Mouse (Mus musculus) brain, embryonic 14.5 days (tissue): ENCODE data around the gene Erg. TPM values are rescaled to one million over a fixed set of nuclear protein-coding genes. Genes with fewer than 3 reads are reported as not detected.

Experiments
- DNase-seq: peaks from one replicate; pipeline ENCODE4 v3.0.0-alpha.2; 2011; ENCODE audit warnings: low read depth
- CTCF ChIP-seq: fragments of 200-500 bp; IDR thresholded peaks from 2 replicates; pipeline ENCODE4 v1.5.1; 2012; ENCODE audit warnings: inconsistent platforms, mild to moderate bottlenecking, moderate library complexity, borderline replicate concordance; ENCODE audit not compliant: insufficient read depth, insufficient read length; ENCODE audit errors: extremely low read depth
- POLR2A ChIP-seq: fragments of 200-500 bp; IDR thresholded peaks from 2 replicates; pipeline ENCODE4 v1.6.1; 2012; ENCODE audit warnings: mild to moderate bottlenecking, inconsistent platforms, borderline replicate concordance; ENCODE audit not compliant: poor library complexity, insufficient read depth, insufficient read length, severe bottlenecking; ENCODE audit errors: extremely low read depth
- polyA plus RNA-seq: library from polyadenylated mRNA; depleted of rRNA; stranded (reverse); fragments of >200 nt; gene quantifications from 2 replicates; pipeline ENCODE4 v1.2.3, GENCODE M21; 2012; rRNA removed

The Erg gene
- polyA plus RNA-seq: 3.9 and 7.6 TPM in 2 replicates

DNA sequence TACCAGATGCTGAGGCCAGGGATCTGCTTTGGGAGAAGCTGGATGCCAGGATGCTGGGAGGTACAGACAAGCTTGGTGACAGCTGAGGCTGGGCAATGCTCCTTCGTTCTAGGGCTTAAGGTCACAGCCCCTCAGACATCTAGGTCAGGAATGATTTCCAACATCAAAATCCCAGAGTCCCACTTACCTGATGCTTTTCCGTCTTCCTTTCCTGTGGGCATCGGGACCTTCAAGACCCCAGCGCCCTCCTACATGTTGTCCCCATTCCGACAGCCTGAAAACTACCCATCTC is at the start of gene Erg:
Erg (minus strand) TSS at position 283 of the 292 bp plus-strand sequence.
- DNase-seq: peak; percentile 28
- TF ChIP-seq CTCF: no peak
- no peak for TF ChIP-seq POLR2A

DNA sequence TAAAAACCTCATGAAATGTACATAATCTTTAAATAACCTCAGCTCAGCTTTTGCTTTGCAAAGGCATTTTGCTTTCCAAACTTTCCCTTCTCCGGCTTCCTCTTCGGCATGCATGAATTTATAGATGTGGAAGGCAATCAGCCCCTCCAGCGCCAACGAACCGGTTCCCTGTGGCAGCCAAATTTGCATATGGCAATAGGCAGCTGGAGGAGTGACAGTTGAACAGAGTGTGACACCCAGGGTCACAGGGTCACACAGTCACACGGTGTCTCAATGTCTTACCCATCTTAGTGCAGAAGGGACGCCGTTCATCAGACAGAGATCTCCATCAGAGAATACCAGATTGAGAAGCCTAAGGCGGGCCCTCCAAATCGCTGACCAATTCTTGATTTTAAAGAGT is 45.4 kb upstream of the Erg start:
- no peak for TF ChIP-seq CTCF
- TF ChIP-seq POLR2A: no peak
- DNase-seq: no peak

GRCm38 (mm10) chr16:95623876-95624770 is 37.7 kb upstream of the Erg start:
- TF ChIP-seq POLR2A (no peak), CTCF (no peak)
- DNase-seq: no peak

DNA sequence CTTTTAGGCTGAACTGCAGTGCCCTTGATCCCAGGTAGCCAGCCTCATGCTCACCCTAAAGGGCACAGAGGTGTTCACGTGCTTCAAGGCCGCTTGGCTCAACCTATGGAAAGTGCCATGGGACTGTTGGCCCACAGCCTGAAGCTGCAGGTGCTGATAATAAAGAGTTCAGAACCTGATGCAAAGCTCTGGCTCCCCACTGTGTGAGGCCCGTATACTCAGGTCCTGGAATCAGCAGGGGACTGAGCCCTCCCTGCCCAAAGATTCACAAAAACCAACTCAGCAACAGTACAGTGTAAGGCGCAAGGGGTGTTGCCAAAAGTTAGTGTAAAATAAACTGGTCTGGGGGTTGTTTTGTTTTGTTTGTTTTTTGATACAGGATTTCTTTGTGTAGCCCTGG is 36.7 kb upstream of the Erg start:
- TF ChIP-seq POLR2A (no peak), CTCF (no peak)
- no peak for DNase-seq

DNA sequence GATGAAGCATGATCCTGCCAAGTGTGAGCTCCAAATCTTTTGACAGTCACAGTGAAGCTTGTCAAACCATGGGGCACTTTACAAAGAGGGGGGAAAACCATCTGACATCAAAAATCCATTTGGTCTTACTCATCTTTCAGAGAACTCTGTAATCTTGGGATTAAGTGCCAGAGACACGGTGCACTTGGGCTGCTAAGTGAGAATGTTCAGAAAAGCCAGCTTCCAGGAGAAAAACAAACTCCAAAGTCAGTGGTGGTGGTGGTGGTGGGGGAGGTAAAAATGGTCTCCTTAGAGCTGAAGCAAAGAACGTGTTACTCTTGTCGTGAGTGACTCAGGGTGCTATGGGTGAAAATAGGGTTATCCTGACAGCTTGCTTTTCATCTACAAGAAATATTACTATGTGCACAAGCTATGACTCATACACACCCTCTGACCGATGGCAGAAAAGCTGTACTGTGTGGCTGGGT is 33.5 kb upstream of the Erg start:
- TF ChIP-seq POLR2A (no peak), CTCF (no peak)
- no peak for DNase-seq

DNA sequence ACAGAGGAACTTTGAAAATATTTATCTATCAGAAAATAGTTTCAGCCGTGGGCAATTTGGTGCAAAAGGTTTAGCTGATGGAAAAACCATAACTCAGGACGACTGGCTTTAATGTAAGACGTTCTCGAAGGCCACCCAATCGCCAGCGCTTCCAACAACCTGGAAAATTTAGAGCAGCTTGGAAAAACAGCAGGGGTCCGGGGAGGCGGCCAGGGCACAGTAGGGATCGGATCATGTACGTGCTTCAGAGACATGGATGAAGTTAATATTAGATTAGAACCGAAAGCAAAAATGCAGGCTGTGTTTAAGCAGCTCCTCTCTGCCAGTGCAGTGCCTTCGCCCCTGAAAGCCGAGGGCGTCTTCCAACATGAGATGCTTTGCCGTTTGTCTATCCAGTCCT is 31.8 kb upstream of the Erg start:
- TF ChIP-seq CTCF (no peak), POLR2A (no peak)
- no peak for DNase-seq

DNA sequence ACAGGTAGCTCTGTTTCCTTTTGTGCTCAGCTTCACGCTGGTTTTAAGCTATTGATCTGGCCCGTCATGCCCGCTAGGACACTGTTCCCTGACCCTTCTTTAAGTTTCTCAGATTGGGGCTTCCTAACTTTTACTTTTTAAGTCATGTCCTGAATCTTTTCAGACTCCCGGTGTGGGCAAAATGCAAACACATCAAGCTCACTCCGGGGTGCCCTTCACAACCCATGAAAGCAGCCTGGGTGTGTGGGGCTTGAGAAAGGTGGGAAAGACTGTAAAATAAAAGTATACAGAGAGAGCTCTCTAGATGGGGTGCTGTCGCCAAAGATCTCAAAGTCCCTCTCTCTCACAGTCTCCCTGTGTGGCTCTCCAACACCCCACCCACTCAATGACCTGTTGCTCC is 31.3 kb upstream of the Erg start:
- TF ChIP-seq CTCF (no peak), POLR2A (no peak)
- no peak for DNase-seq

GRCm38 (mm10) chr16:95615579-95615978 is 29.2 kb upstream of the Erg start:
- TF ChIP-seq POLR2A (no peak), CTCF (peak; percentile 63)
- DNase-seq: no peak

GRCm38 (mm10) chr16:95614482-95614881 is 28.1 kb upstream of the Erg start:
- no peak for DNase-seq
- TF ChIP-seq POLR2A: no peak
- no peak for TF ChIP-seq CTCF

GRCm38 (mm10) chr16:95611982-95612746 is 25.8 kb upstream of the Erg start:
- no peak for DNase-seq
- TF ChIP-seq POLR2A (no peak), CTCF (no peak)

- TF ChIP-seq POLR2A: no peak
- TF ChIP-seq CTCF: no peak
- no peak for DNase-seq
Observed at GRCm38 (mm10) chr16:95608624-95609023, 22.2 kb upstream of the Erg start.
